ENCODE assay signal across 21 mouse cellular contexts in the genomic region with DNA sequence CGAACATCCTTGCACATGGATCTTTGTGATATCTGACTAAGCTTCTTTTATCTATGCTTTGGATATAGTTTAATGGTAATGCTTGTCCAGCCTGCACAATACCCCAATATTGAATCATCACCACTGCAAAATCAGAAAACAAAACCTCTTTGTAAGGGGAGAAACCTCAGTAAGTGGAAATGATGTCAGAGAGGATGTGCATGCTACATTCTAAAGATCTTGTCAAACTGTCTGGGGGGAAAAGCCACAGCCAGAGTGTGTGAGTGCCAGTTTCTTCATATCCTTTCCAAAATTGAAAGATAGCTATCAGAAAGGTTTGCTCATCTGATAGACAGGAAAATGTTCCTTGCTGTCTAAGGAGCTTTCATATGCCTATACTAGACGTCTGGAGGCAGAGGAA. TPM values are rescaled to one million over a fixed set of nuclear protein-coding genes. Genes with fewer than 3 reads are reported as not detected.
DNase-seq lines count a peak whose midpoint lies in the region; ATAC-seq and TF ChIP-seq lines count a peak whose summit lies in the region.
"Had no signal": no experiment of that assay in that cellular context is flagged by ENCODE, and none has a peak within 500 bp of the region (broad histone marks: within the 10 kb centered on the region; RNA-seq: fewer than 3 reads in every experiment).

No protein-coding gene starts in this region.

- no peak overlapping the region for H3K4me3 ChIP-seq in hindbrain, embryonic 16.5 days (ENCODE audit: low read length)
- no peak overlapping the region for H3K4me3 ChIP-seq in layer of hippocampus, adult 2 months
- H3K4me3 ChIP-seq: embryonic facial prominence, embryonic 15.5 days; forebrain, embryonic 15.5 days; heart, adult 2 months; heart, embryonic 15.5 days; hindbrain, embryonic 13.5 days had no signal

- H3K9me3 ChIP-seq in hindbrain, embryonic 16.5 days (ENCODE audit: control insufficient read depth, low read length): no peaks in the 10 kb centered on the region
- H3K9me3 ChIP-seq: embryonic facial prominence, embryonic 15.5 days; forebrain, embryonic 15.5 days; heart, embryonic 15.5 days; hindbrain, embryonic 13.5 days had no signal

- TF ChIP-seq CTCF in layer of hippocampus, adult 2 months (conservative IDR thresholded peaks at IDR 0.05): no peak

- DNase-seq in thymus, postnatal 0 days (ENCODE audit: low spot score): peak; percentile 14
- DNase-seq in thymus, postnatal 14 days: no peak
- DNase-seq in NIH3T3 (ENCODE audit: low read depth): peak; percentile 20
- DNase-seq in induced T-regulatory cell, adult 2 months (ENCODE audit: low read depth): peak; percentile 41
- DNase-seq in naive thymus-derived CD4-positive, alpha-beta T cell, adult 2 months (ENCODE audit: low read depth): peak; percentile 35
- no peak for DNase-seq in adrenal gland, adult 8-10 months
- no peak for DNase-seq in layer of hippocampus, adult 2 months (ENCODE audit: low spot score in 2 of 2)
- DNase-seq: adrenal gland, postnatal 14 days; cerebellum, adult 11-12 months; cerebellum, adult 9-10 months; cerebellum, postnatal 25 days; gastrocnemius, postnatal 36 days; heart, adult 2 months; heart, postnatal 14 days; kidney, adult 11 months had no signal

- WGBS in hindbrain, embryonic 16.5 days: 61% methylated on average over 2 of the region's 2 CpGs

- no peaks in the 10 kb centered on the region for H3K36me3 ChIP-seq in hindbrain, embryonic 16.5 days (ENCODE audit: control insufficient read depth, insufficient read depth, low read length)
- H3K36me3 ChIP-seq: embryonic facial prominence, embryonic 15.5 days; forebrain, embryonic 15.5 days; heart, embryonic 15.5 days; hindbrain, embryonic 13.5 days had no signal

- H3K4me1 ChIP-seq in hindbrain, embryonic 16.5 days (ENCODE audit: control insufficient read depth, insufficient read depth, low read depth, low read length): no peaks in the 10 kb centered on the region
- H3K4me1 ChIP-seq: embryonic facial prominence, embryonic 15.5 days; forebrain, embryonic 15.5 days; heart, embryonic 15.5 days; hindbrain, embryonic 13.5 days had no signal

- H3K27me3 ChIP-seq in hindbrain, embryonic 16.5 days (replicated peaks; ENCODE audit: control insufficient read depth, insufficient read depth, low read length): no peaks in the 10 kb centered on the region
- H3K27me3 ChIP-seq: embryonic facial prominence, embryonic 15.5 days; forebrain, embryonic 15.5 days; heart, embryonic 15.5 days; hindbrain, embryonic 13.5 days had no signal

- no peak overlapping the region for H3K4me2 ChIP-seq in hindbrain, embryonic 16.5 days (ENCODE audit: low read length)
- H3K4me2 ChIP-seq: embryonic facial prominence, embryonic 15.5 days; forebrain, embryonic 15.5 days; heart, embryonic 11.5 days; heart, embryonic 15.5 days; hindbrain, embryonic 13.5 days had no signal

- H3K27ac ChIP-seq in hindbrain, embryonic 16.5 days (ENCODE audit: low read depth, low read length): no peak overlapping the region
- no peak overlapping the region for H3K27ac ChIP-seq in layer of hippocampus, adult 2 months
- H3K27ac ChIP-seq: embryonic facial prominence, embryonic 15.5 days; forebrain, embryonic 15.5 days; heart, adult 2 months; heart, embryonic 15.5 days; hindbrain, embryonic 13.5 days had no signal

- no peak for ATAC-seq in hindbrain, embryonic 16.5 days
- ATAC-seq: forebrain, embryonic 15.5 days had no signal

- no peak overlapping the region for H3K9ac ChIP-seq in hindbrain, embryonic 16.5 days (ENCODE audit: low read depth, low read length)
- H3K9ac ChIP-seq: embryonic facial prominence, embryonic 15.5 days; forebrain, embryonic 15.5 days; heart, embryonic 15.5 days; hindbrain, embryonic 13.5 days had no signal

RNA-seq across cellular contexts. Expression of a gene that starts 8.3 kb away (rescaled TPM):
- polyA plus RNA-seq in thymus, postnatal 0 days (2015; fragmentation: Nextera tagmentation; extraction: Ambion mirVana): 20.9 and 22.1 TPM in 2 replicates
- total RNA-seq in adrenal gland, adult 8-10 months (2022): 100 to 1,000 TPM; 294 to 489 (median 395) TPM
- polyA plus RNA-seq in hindbrain, embryonic 16.5 days (2015; fragmentation: Nextera tagmentation; extraction: Ambion mirVana): 25.5 and 26.5 TPM in 2 replicates
- 10 to 100 TPM; 60.3 to 72.2 TPM for total RNA-seq in layer of hippocampus, adult 2 months (2021)

Comparison
In these comparisons a context has a peak if more than half of its experiments do, and no peak if none do; other contexts are left out.
1. DNase-seq: peak in thymus, postnatal 0 days (single experiment), NIH3T3 (single experiment), induced T-regulatory cell, adult 2 months (single experiment) and naive thymus-derived CD4-positive, alpha-beta T cell, adult 2 months (single experiment); none in thymus, postnatal 14 days (single experiment), adrenal gland, adult 8-10 months (single experiment) and layer of hippocampus, adult 2 months (0 of 2).
2. RNA of a gene that starts 8.3 kb away (total RNA-seq): 294 to 489 TPM in adrenal gland, adult 8-10 months; 60.3 to 72.2 TPM in layer of hippocampus, adult 2 months; every median in the first group is over 4 times any median in the second.